Mouse (Mus musculus) forelimb bud, embryonic 11.5 days (tissue): Measurements from ENCODE around the gene Arpc3.

ENCODE experiments used
- DNase-seq: peaks from one replicate; pipeline ENCODE4 v3.0.0-alpha.2; 2012; ENCODE audit warnings: low read depth, low spot score

Arpc3 gene

GRCm38 (mm10) chr5:122391786-122392180, at the start of gene Arpc3:
Gene Arpc3, plus strand, starts transcription at chr5:122391878.
- DNase-seq = peak; percentile 92

DNA sequence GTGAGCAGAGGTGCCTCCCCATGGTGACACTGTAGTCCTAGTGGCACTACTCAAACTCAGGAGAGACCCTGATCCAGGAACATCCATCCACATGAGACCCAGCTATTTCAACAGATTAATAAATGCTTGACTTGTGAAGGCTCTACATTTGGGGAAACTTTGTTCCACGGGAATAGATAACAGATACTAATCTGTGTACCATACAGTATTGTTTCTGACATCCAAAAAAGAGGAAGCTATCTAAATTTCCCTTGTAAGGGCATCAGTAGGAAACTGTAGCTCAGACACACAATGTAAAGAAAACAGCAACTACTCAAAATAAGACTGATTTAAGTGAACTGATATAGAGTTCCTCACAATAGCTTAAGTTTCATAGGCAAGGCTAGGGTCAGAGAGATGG, 48.8 kb upstream of the Arpc3 start:
- no peak for DNase-seq

GRCm38 (mm10) chr5:122343768-122344167, 47.9 kb upstream of the Arpc3 start:
- no peak for DNase-seq

DNA sequence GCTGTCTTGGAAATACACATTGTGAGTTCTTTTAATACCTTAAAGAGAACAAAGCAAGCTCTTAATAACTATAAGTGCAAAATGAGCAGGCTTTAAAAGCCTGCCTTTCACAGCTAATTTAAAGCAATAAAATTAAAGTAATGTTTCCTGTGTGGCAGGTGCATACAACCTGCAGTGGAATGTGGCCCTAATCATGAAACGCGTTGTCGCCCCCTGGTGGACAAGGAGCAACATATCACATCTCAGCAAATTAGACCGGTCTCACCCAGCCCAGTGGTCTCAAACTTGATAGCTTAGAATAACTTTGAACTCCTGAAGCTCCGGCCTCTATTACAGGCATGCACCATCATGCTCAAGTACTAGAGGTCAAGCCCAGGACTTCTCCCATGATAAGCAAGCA, 47.4 kb upstream of the Arpc3 start:
- peak; percentile 71 for DNase-seq

- DNase-seq = no peak
Observed at GRCm38 (mm10) chr5:122345777-122346176, 45.9 kb upstream of the Arpc3 start.

DNA sequence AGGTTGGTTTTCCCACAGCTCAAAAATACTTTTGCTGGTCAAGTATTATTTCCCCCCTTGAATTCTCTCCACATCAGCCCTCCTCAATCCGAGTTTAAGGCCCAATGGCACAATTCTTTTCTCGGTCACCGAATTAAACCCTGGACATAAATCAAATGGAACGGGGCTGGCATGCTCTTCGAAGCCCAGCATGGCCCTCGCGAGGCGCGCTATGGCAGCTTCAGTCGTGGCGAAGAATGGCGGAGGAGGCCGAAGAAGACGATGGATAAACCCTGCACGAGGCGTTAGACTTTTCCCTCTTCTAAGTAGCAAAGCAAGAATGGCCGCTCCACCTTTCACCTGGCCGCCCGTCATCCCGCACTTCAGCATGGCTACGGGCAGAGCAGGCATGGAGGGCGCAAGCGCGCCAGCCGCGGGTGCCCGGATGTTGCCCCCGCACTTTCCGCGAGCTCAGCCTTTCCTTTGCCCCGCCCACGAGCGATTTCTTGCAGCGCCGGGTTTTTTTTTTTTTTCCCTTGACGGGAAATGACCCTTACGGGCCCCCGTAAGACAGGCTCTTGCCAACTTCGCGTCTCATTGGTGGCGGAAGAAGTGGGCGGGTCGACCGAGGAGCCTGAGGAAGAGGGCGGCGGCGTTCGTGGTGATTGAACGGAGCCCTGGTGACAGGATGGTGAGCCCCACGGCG, 37.7 kb upstream of the Arpc3 start, which contains the start of the genes Rad9b and Vps29:
Gene Rad9b, minus strand, starts transcription at position 427 of the 685 bp plus-strand sequence.
Gene Vps29, plus strand, starts transcription at position 563 of the 685 bp plus-strand sequence.
- DNase-seq = peak; percentile 100

DNA sequence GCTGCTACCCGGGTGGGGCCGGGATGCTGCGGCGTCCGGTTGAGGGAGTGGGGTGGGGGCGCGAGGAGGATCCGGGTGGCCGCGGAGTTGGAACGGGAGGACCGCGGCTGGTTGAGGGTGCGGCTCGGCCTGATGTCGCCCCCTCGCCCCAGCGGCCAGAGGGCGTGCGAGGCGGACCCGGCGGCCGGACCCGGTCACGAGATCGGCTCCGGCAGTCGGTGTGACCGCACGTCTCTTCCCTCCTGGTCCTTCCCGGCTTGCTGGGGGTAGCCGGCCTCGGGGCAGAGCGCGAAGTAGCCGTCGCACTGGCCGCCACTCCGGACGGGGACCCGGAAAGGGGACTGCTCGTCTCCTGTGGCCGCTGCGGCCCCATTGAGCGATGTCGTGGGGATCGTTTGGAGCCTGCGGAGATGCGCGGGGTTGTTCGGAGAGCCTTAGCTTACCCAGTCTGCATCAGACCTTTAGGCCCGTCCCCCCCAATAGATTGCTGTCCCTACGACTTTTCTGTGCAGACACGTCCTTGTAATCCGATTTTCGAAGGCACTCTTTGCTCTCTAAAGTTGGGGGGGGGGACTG, 37.1 kb upstream of the Arpc3 start:
- DNase-seq = no peak

GRCm38 (mm10) chr5:122371591-122372191, 20.0 kb upstream of the Arpc3 start, which contains the start of gene Gpn3:
Gene Gpn3, plus strand, starts transcription at chr5:122371876.
- peak; percentile 6 for DNase-seq

GRCm38 (mm10) chr5:122372192-122372769, 19.4 kb upstream of the Arpc3 start, which contains the start of gene Fam216a:
Gene Fam216a, minus strand, starts transcription at chr5:122372364.
- DNase-seq = peak; percentile 100

DNA sequence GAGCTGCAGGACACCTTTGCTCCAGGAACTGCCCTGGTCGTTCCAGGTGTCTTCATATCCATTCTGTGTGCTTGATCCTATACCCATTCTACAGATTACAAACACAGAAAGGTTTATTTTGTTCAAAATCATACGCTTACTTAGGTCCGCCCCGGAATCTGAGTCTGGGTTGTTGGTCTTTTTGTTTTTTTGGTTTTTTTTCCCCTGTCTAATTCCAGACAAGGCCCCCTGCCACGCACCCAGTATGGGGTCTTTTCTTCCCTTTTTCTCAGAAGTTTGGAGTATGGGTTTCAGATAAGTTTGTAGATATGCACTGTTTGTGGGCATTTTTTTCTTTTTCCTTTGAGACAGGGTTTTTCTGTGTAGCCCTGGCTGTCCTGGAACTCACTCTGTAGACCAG, 18.8 kb upstream of the Arpc3 start:
- DNase-seq = no peak

- DNase-seq = no peak
Observed at GRCm38 (mm10) chr5:122377101-122377833, 14.4 kb upstream of the Arpc3 start.

DNA sequence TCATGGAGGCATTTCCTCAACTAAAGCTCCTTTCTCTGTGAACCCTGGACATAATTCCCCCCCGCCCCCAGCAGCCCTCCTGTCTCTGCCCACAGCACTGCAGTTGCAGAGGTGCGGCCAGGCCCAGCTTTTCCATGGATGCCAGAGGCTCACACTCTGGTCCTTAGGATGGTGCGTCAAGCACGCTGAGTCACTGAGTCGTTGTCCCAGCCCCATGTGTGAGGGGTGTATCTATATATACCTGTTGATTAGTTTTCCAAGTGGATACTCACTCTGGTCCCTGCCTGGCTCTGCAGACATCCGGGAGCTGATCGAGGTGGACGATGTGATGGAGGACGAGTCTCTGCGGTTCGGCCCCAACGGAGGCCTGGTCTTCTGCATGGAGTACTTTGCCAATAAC, 13.5 kb upstream of the Arpc3 start:
- no peak for DNase-seq

- peak; percentile 61 for DNase-seq
Observed at GRCm38 (mm10) chr5:122379374-122380155, 12.1 kb upstream of the Arpc3 start.

GRCm38 (mm10) chr5:122390006-122390405, 1.7 kb upstream of the Arpc3 start:
- no peak for DNase-seq

- DNase-seq = no peak
Observed at GRCm38 (mm10) chr5:122390671-122391070, 1.0 kb upstream of the Arpc3 start.

DNA sequence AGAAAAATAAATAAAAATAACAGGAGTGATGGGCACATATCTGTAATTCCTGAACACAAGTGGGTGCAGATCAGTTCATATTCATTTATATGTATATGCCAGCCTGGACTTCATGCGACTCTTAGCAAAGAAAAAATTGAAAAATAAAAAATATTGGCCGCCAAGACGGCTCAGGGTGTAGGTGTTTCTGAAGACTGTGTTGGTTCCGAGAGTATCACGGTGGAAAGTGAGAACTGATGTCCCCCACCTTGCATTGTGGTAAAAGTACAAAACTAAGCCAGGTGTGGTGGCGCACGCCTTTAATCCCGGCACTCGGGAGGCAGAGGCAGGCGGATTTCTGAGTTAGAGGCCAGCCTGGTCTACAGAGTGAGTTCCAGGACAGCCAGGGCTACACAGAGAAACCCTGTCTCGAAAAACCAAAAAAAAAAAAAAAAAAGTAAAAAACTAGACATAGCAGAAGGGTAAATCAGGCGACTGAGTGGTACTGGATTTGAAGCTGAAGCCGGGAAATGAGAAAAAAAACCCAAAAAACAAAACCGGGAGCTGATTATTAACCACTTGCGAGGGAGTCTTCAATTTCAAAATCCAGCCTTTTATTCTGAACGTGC, 396 bp upstream of the Arpc3 start:
- no peak for DNase-seq

DNA sequence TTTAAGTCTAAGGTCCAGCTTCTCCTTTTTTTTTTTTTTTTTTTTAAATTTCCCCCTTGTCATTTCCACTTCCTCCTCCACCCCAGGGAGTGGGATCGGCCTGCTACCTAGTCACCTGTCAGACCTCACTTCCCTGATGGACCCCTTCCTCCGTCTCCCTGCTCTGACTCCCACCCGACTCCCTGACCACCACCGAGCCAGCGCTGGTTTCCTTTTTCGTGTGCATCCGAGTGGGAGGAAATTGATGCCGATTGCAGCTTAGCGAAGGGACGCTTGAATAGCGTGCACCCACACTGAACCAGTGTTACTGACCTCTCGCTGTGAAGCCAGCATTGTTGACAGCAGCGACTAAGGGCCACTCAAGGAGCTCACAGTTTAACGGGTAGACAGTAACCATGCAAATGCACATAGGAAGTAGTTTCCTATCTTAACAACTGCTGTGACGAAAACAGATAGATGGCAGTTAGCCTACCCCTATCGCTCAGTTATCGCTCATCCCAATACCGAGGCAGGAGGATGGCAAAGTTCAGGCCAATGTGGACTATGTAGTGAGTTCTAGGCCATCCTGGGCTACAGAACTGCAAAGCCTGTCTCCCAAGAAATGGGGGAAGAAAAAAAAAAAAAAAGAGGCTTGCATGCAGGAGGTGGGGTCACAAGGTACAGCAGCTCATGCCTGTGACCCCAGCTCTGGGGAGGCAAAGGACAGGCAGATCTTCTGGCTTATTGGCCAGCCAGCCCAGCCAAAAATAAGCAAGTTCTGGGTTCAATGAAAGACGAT, 738 bp downstream of the Arpc3 start:
- DNase-seq = no peak

GRCm38 (mm10) chr5:122393887-122394286, 2.2 kb downstream of the Arpc3 start:
- DNase-seq = peak; percentile 78

DNA sequence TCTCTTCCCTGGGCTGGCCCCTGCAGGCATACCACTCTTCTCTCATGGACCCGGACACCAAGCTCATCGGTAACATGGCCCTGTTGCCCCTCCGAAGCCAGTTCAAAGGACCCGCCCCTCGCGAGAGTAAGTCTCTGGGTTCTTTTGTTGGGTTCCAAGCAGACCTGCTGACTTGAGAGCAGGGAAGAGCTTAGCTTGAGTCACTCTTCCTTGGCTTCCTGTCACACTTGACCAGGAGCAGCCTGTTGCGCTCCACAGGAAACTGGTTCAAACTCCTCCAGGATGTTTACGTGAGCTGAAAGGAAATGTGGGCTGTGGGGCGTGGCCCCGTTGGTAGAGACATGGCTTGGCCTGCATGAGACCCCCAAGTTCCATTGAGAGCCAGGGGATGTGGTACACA, 5.1 kb downstream of the Arpc3 start:
- DNase-seq = no peak

- DNase-seq = no peak
Observed at GRCm38 (mm10) chr5:122397495-122397894, 5.8 kb downstream of the Arpc3 start.
